Mouse (Mus musculus) intestine, embryonic 16.5 days (tissue): ENCODE data around the gene Gm12355. TPM values are rescaled to one million over a fixed set of nuclear protein-coding genes. Genes with fewer than 3 reads are reported as not detected.

Source experiments
- ATAC-seq: fragments of 200-750 bp; cut with Nextera tagmentation; 2 replicates; pipeline ENCODE4 v1.8.0; 2017; ENCODE audit warnings: moderate TSS enrichment, moderate library complexity
- H3K27ac ChIP-seq: fragments of 300-500 bp; sonication (generic); 2 replicates; pipeline ENCODE4 v1.5.1; 2014; ENCODE audit warnings: mild to moderate bottlenecking, low read length
- H3K27me3 ChIP-seq: fragments of 300-500 bp; sonication (generic); replicated peaks from 2 replicates; pipeline ENCODE4 v1.6.1; 2014; ENCODE audit warnings: low read length, control low read depth, mixed read lengths; ENCODE audit not compliant: control insufficient read depth, insufficient read depth
- H3K36me3 ChIP-seq: fragments of 300-500 bp; sonication (generic); 2 replicates; pipeline ENCODE4 v1.6.1; 2014; ENCODE audit warnings: low read length, control low read depth; ENCODE audit not compliant: control insufficient read depth, insufficient read depth
- H3K4me1 ChIP-seq: fragments of 300-500 bp; sonication (generic); 2 replicates; pipeline ENCODE4 v1.6.1; 2014; ENCODE audit warnings: low read length, control low read depth, mixed read lengths; ENCODE audit not compliant: control insufficient read depth, insufficient read depth
- H3K4me2 ChIP-seq: fragments of 300-500 bp; sonication (generic); 2 replicates; pipeline ENCODE4 v1.6.1; 2014; ENCODE audit warnings: low read depth, low read length, control low read depth
- H3K4me3 ChIP-seq: fragments of 300-500 bp; sonication (generic); 2 replicates; pipeline ENCODE4 v1.5.1; 2014; ENCODE audit warnings: mild to moderate bottlenecking, low read length
- H3K9ac ChIP-seq: fragments of 300-500 bp; sonication (generic); 2 replicates; pipeline ENCODE4 v1.6.1; 2014; ENCODE audit warnings: low read depth, low read length
- H3K9me3 ChIP-seq: fragments of 300-500 bp; sonication (generic); 2 replicates; pipeline ENCODE4 v1.6.1; 2016; ENCODE audit warnings: low read length, control low read depth; ENCODE audit not compliant: control insufficient read depth
- WGBS: fragments of 180-500 bp; shearing (Covaris S2); extraction: QIAGEN DNeasy Blood & Tissue Kit; methylation state at CpG from one replicate; pipeline ENCODE4 v1.1.7; 2014; 5-methylcytosine and 5-hydroxymethylcytosine counted together
- polyA plus RNA-seq: library from polyadenylated mRNA; unstranded; fragments of >200 nt; fragmentation: Nextera tagmentation; extraction: Ambion mirVana; gene quantifications from 2 replicates; pipeline ENCODE4 v1.2.1, GENCODE M21; 2015

Gm12355 gene
- polyA plus RNA-seq, 1 experiment from 2014 or later, result 0.57 TPM

GRCm38 (mm10) chr11:98586087-98586891 lies 39.2 kb downstream of the Gm12355 start:
- Histone ChIP-seq H3K4me1 (peaks cover 44% of the 10 kb centered on the region), H3K36me3 (no peaks in the 10 kb centered on the region; the same call in 1 of the 2 replicates)
- WGBS, result 2% methylated on average over 22 of the region's 22 CpGs

GRCm38 (mm10) chr11:98584629-98585177 lies 40.8 kb downstream of the Gm12355 start:
- Histone ChIP-seq H3K4me3 (no peak overlapping the region), H3K27ac (no peak overlapping the region), H3K9me3 (no peaks in the 10 kb centered on the region), H3K27me3 (no peaks in the 10 kb centered on the region), H3K9ac (0 out of 2 replicates have a peak overlapping the region, but pooled peaks have one; percentile 94), H3K4me1 (peaks cover 54% of the 10 kb centered on the region), H3K36me3 (no peaks in the 10 kb centered on the region; the same call in 1 of the 2 replicates), H3K4me2 (0 out of 2 replicates have a peak overlapping the region, but pooled peaks have one; percentile 84)
- no peak for ATAC-seq
- WGBS, result 82% methylated on average over 6 of the region's 6 CpGs

More at GRCm38 (mm10) chr11:98586087-98586891, 39.2 kb downstream of the Gm12355 start:
- no peaks in the 10 kb centered on the region for H3K27me3 ChIP-seq
- H3K4me2 ChIP-seq, result peak overlapping the region; percentile 84
- H3K27ac ChIP-seq, result peak overlapping the region; percentile 91
- H3K4me3 ChIP-seq, result peak overlapping the region; percentile 96
- H3K9me3 ChIP-seq, result no peaks in the 10 kb centered on the region
- H3K9ac ChIP-seq, result peak overlapping the region; percentile 94
- ATAC-seq, result peak; percentile 9

GRCm38 (mm10) chr11:98584146-98584545 lies 41.3 kb downstream of the Gm12355 start:
- no peak overlapping the region for H3K4me3 ChIP-seq
- H3K36me3 ChIP-seq, result no peaks in the 10 kb centered on the region; the same call in 1 of the 2 replicates
- H3K4me1 ChIP-seq, result peaks cover 54% of the 10 kb centered on the region
- no peak overlapping the region for H3K4me2 ChIP-seq
- WGBS, result 53% methylated on average over 1 of the region's 1 CpGs
- ATAC-seq, result no peak
- no peak overlapping the region for H3K9ac ChIP-seq
- no peak overlapping the region for H3K27ac ChIP-seq
- H3K9me3 ChIP-seq, result no peaks in the 10 kb centered on the region
- no peaks in the 10 kb centered on the region for H3K27me3 ChIP-seq

GRCm38 (mm10) chr11:98583571-98583970 lies 41.9 kb downstream of the Gm12355 start:
- H3K9ac ChIP-seq, result no peak overlapping the region
- WGBS, result 35% methylated on average over 3 of the region's 3 CpGs

GRCm38 (mm10) chr11:98583265-98583552 lies 42.3 kb downstream of the Gm12355 start:
- Histone ChIP-seq H3K27ac (peak overlapping the region; percentile 72), H3K4me1 (peaks cover 50% of the 10 kb centered on the region), H3K36me3 (no peaks in the 10 kb centered on the region; the same call in 1 of the 2 replicates), H3K9me3 (no peaks in the 10 kb centered on the region), H3K4me2 (no peak overlapping the region), H3K27me3 (no peaks in the 10 kb centered on the region), H3K9ac (no peak overlapping the region; the same call in 1 of the 2 replicates), H3K4me3 (no peak overlapping the region)
- WGBS, result 85% methylated on average over 3 of the region's 3 CpGs
- ATAC-seq, result no peak

More at GRCm38 (mm10) chr11:98583571-98583970, 41.9 kb downstream of the Gm12355 start:
- ATAC-seq, result no peak
- peaks cover 53% of the 10 kb centered on the region for H3K4me1 ChIP-seq
- no peaks in the 10 kb centered on the region; the same call in 1 of the 2 replicates for H3K36me3 ChIP-seq
- H3K27ac ChIP-seq, result peak overlapping the region; percentile 72
- no peak overlapping the region for H3K4me3 ChIP-seq
- H3K9me3 ChIP-seq, result no peaks in the 10 kb centered on the region
- H3K4me2 ChIP-seq, result no peak overlapping the region
- H3K27me3 ChIP-seq, result no peaks in the 10 kb centered on the region

- H3K4me3 ChIP-seq, result no peak overlapping the region
- H3K36me3 ChIP-seq, result no peaks in the 10 kb centered on the region; the same call in 1 of the 2 replicates
- peak overlapping the region; percentile 72 for H3K27ac ChIP-seq
- WGBS, result 81% methylated on average over 12 of the region's 12 CpGs
- ATAC-seq, result peak; percentile 47
- H3K27me3 ChIP-seq, result no peaks in the 10 kb centered on the region
- no peak overlapping the region; the same call in 1 of the 2 replicates for H3K9ac ChIP-seq
- no peak overlapping the region for H3K4me2 ChIP-seq
- peaks cover 47% of the 10 kb centered on the region for H3K4me1 ChIP-seq
- no peaks in the 10 kb centered on the region for H3K9me3 ChIP-seq
Measured at GRCm38 (mm10) chr11:98582551-98583264, 42.8 kb downstream of the Gm12355 start.

GRCm38 (mm10) chr11:98582030-98582388 lies 43.5 kb downstream of the Gm12355 start:
- Histone ChIP-seq H3K9ac (no peak overlapping the region), H3K4me2 (no peak overlapping the region), H3K27me3 (no peaks in the 10 kb centered on the region), H3K4me3 (no peak overlapping the region), H3K27ac (peak overlapping the region; percentile 27; the same call in 1 of the 2 replicates), H3K36me3 (no peaks in the 10 kb centered on the region; the same call in 1 of the 2 replicates), H3K9me3 (no peaks in the 10 kb centered on the region), H3K4me1 (peaks cover 44% of the 10 kb centered on the region)
- ATAC-seq, result no peak
- 78% methylated on average over 8 of the region's 8 CpGs for WGBS

- no peak for ATAC-seq
- no peaks in the 10 kb centered on the region; the same call in 1 of the 2 replicates for H3K36me3 ChIP-seq
- H3K4me2 ChIP-seq, result no peak overlapping the region
- peaks cover 44% of the 10 kb centered on the region for H3K4me1 ChIP-seq
- peak overlapping the region; percentile 67 for H3K27ac ChIP-seq
- H3K9ac ChIP-seq, result no peak overlapping the region
- H3K27me3 ChIP-seq, result no peaks in the 10 kb centered on the region
- WGBS, result 58% methylated on average over 17 of the region's 17 CpGs
- no peaks in the 10 kb centered on the region for H3K9me3 ChIP-seq
- no peak overlapping the region for H3K4me3 ChIP-seq
Measured at GRCm38 (mm10) chr11:98581286-98582029, 44.0 kb downstream of the Gm12355 start.
